Mouse (Mus musculus): ENCODE data around the gene Tmem131.

DNA sequence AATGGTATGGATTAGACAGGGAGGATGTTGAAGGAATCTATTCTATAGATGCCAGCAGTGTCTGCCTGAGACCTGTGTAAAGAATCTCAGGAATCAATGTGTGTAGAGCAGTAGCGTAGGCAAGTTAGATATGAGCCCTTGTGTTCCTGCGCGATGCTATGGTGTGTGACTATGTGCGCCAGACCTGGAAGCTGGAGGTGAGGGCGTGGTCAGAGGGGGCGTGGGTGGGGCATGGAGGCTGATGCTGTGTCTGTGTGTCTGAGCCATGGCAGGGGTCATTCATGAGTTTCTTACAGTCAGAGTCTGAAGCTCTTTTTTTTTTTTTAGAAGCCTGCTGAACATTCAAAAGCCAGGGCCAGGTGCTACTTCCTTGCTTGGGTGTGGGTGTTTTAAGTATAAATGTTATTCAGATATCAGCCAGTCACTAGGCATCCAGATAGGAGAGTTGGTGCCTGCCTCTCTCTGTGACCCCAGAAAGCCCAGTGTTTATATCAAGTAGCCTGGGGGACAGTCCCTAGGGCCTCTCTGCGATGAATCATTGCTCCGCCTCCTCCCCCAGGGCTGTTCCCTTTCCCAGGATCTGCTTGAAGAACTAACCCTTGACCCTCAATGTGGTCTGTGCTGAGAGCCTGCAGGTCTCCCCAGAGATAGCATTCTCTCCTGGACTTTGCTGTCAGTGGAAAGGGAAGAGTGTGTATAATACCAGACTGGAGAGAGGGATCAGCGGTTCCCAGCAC is 171.1 kb downstream of the Tmem131 start:
- TF ChIP-seq POLR2A (IDR thresholded peaks at IDR 0.05; ENCODE audit: low read depth, low read length) = no peak
- TF ChIP-seq CTCF (IDR thresholded peaks at IDR 0.05; ENCODE audit: borderline replicate concordance, insufficient read depth, low read length) = no peak
